Mouse (Mus musculus): ENCODE measurements around the gene Gm17428.
"Not testable (repeated sequence)": the region's sequence is repeated elsewhere in the genome, so short reads cannot be mapped to it uniquely, and the experiment has no call there.

Gm17428 gene

GRCm38 (mm10) chr14:54992196-54992595, 15.5 kb downstream of the Gm17428 start:
- no peak for DNase-seq

DNA sequence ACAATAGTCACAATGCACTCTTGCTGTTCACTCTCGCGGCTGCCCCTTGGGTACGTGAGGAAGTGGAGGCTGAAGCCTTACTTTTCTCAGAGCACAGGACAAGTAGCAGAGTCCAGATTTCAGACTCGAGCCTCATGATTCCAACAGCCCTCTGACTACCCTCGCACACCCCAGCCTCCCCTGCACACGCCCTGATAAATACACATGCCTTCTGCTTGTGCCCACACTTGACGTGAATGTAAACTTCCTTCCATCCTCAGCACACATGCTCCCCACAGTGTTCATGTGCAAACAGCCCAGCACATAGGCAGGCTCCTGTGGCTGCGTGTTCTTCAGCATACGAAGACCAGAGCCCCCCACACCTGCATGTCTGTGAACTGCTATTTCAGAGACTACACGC, 16.9 kb downstream of the Gm17428 start:
- no peak for DNase-seq

DNA sequence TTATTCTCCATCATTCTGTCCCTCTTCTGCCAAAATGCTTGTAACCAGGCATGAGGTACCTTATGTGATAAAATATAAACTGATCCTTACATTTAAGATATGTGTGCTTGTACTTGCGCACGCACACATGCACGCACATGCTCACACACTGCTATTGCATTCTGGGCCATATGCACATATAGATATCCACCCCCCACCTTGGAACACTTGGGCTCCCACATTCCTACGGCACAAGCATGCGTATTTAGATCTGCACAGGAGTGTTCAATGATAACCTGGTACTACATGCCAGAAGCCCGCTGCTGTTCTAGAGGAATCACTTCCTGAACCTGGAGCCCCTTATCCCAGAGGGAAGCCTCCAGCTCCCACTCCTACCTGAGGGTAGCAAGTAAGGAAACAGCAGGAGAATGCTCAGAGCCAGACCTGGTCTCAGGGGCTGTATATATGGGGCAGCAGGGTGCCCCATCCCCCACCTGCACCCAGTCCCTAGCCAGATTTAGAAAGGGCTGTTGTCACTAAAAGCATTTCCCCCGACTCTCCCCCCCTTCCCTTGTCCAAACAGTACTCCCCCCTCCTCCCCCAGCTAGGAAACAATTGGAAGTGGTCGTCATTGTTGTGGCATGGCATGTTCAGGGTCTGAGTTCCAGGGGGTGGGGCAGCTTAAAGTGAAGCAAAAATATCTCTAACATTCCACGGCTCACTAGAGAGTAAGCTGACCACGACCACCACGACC, 17.6 kb downstream of the Gm17428 start, which contains the start of gene Myh7:
Gene Myh7 (minus strand): TSS at position 491 of the 733 bp plus-strand sequence.
- DNase-seq: no peak

DNA sequence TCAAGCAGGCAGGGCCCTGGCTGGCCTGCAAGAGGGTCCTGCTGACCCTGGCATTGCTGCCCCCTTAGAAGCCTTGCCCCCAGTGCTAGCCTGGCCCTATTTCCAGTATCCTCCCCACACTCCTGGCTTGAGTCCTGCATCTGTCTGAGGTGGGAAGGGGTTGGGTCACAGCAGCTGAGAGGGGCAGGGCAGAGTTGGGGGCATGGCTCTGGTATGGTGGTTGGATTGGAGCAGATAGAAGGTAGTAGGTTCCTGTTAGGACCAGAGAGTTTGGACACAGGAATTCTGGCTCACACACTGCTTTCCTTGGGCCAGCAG, 18.1 kb downstream of the Gm17428 start:
- DNase-seq: no peak

DNA sequence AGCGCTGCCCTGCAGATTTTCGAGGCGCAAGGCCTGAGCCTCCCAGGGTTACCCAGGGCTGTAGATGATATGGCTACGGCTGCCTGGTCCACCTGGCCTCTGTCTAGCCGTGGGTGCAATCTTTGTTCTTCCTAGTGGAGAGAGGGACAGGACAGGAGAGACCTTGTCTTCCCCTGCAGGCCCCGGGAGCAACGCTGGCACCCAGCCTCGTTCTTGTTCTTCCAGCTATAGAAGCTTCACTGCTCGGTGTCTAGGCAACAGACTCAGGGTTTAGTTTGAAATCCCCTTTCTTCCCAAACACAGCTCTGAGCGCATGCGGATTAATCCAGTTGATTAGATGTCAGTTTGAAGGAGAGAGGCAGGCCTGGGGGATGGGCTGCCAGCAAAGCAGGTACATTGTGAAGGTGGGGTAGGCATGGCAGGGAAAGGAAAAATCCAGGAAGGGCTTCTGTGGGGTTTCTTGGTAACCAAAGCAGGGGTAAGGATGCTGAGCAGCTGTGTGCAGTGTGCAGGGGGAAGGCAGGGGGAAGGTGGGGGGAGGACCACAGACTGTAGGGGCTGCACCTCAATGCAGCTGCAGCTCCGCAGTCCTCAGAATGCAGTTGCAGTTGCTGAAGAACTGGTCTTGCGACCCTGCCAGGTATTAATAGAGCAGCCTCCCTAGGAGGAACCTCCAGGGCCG, 18.9 kb downstream of the Gm17428 start:
- no peak for DNase-seq

GRCm38 (mm10) chr14:54996793-54997192, 20.1 kb downstream of the Gm17428 start:
- DNase-seq: no peak

- no peak for DNase-seq
These were observed 20.6 kb downstream of the Gm17428 start for GRCm38 (mm10) chr14:54997297-54997696.

- no peak for DNase-seq
These were observed 21.9 kb downstream of the Gm17428 start for GRCm38 (mm10) chr14:54998680-54999079.

DNA sequence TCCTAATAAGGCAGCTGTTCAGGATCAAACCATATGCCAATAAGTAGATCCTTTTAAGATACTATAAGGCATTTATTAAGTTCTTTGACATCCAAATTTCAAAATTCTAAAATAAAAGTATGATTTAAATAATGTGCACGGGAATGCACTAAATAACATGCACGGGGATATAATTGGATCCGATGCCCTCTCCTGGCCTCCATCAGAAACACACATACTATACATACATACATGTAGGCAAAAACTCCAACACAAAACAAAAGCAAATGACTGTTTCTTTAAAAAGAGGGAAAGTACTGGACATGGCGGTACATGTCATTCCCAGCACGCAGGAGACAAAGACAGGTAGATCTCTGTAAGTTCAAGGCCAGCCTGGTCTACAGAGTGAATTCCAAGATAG, 23.1 kb downstream of the Gm17428 start:
- not testable (repeated sequence) for DNase-seq

DNA sequence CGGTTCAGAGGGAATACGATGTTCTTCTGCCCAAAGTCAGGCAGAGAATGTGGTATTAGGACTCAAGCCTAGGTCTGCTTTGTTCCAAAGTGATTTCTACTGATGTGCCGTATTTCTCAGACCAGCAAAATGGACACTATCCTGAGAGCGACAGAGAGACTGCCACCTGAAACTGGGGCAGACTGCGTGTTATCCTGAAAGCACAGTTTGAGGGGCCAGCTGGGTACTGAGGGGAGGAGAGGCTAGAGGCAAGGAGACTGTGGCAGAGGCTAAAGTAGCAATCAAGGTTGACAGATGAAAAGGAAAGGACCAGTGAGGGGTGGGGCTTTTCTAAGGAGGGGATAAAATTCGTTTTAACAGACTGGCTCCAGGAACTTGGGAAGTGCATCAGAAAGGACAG, 24.1 kb downstream of the Gm17428 start:
- no peak for DNase-seq

DNA sequence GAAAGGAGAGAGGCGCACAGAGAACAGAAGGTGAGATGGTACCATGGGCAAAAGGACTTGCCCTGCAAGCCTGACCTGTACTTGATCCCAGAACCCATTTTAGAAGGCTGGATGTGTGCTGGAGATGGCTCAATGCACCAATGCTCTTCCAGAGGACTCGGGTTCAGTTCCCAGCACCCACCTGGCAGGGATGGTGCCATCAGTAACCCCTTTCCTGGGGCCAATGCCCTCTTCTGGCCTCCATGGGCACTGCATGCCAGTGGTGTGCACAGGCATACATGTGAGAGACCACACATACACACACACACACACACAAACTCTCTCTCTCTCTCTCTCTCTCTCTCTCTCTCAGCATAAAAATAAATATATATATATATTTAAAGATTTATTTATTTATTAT, 24.7 kb downstream of the Gm17428 start:
- DNase-seq: no peak

GRCm38 (mm10) chr14:55001938-55002686, 25.4 kb downstream of the Gm17428 start:
- peak; percentile 11 for DNase-seq

DNA sequence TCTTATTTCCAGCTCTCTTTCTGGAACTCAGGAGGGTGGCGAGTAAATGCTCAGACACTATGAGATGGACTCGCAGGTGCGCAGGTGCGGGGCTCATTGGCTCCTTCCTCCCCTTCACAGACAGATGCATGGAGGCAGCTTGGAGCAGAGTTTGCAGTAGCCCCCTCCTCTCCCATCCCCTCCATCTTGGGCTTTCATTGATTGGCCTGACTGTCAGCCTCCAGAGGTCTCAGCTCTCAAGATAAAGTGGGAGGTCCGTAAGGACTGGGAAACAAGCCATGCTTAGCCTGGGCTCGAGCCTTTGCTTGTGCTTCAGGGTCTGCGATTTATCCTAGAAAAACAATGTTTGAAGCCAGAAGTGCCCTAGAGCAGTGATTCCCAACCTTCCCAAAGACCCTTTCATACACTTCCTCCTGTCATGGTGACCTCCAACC, 26.0 kb downstream of the Gm17428 start:
- no peak for DNase-seq

- no peak for DNase-seq
These were observed 27.4 kb downstream of the Gm17428 start for GRCm38 (mm10) chr14:55003878-55004855.

GRCm38 (mm10) chr14:55005506-55005905, 28.8 kb downstream of the Gm17428 start:
- no peak for DNase-seq

- DNase-seq: no peak
These were observed 29.2 kb downstream of the Gm17428 start for GRCm38 (mm10) chr14:55005967-55006366.

DNA sequence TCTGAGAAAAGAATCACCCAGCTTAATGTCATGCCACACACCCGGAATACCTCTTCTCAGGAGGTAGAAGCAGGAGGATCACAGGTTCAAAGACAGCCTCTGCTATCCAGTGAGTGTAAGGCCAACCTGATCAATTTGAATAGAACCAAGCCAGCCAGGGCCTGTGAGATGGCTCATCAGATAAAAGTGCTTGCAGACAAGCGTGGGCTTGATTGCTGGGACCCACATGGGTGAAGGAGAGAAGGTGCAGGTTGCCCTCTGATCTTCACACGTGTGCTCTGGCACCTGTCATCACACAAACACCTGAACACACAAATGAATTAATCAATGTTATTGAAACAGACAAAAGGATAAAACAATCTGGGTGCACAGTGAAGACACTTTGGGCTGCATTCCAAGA, 29.8 kb downstream of the Gm17428 start:
- no peak for DNase-seq

GRCm38 (mm10) chr14:55007120-55007908, 30.6 kb downstream of the Gm17428 start:
- DNase-seq: no peak

DNA sequence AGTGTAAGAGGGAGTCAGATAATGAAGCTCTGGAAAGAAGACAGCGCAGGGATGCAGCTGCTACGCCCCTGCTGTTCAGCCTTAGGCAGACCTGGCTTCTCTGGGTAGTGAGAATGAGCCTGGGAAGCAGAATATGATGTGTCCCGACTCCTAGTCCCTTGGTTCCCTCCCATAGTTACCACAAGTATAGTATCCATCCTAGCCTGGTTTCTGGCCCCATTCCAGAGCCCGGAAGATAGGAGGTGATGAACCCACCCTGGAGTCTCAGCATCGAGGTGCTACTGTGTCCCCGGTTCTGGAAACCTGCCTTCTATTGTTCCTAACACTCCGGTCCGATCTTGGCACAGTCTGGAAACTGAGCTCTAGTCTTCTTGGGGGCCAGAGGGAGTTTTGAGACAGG, 31.7 kb downstream of the Gm17428 start:
- no peak for DNase-seq

DNA sequence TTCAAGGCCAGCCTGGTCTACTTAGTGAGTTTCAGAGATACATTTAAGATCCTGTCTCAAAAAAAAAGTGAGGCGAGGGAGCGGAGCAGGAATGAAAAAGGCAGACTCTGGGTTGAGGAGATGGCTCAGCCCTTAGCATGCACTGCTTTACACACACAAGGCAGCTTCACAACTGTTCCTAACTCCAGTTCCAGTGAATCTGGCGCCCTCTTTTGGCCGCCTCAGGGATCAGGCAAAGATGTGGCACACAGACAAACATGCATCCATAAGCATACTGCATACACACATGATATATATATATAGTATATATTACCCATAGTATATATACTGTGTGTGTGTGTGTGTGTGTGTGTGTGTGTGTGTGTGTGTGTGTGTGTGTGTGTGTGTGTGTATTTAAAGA, 34.4 kb downstream of the Gm17428 start:
- peak; percentile 43 for DNase-seq

- DNase-seq: peak; percentile 54
These were observed 37.9 kb downstream of the Gm17428 start for GRCm38 (mm10) chr14:55014591-55014990.

All from liver (tissue).